Mouse (Mus musculus) limb, embryonic 14.5 days (tissue): ENCODE measurements around the gene Prrc2b. TPM values are rescaled to one million over a fixed set of nuclear protein-coding genes. Genes with fewer than 3 reads are reported as not detected.

Experiments used
- ATAC-seq: fragments of 200-750 bp; cut with Nextera tagmentation; 2 replicates; pipeline ENCODE4 v1.8.0; 2017; ENCODE audit warnings: low read depth, moderate number of reproducible peaks, moderate TSS enrichment; ENCODE audit not compliant: low FRiP score
- DNase-seq: peaks from one replicate; pipeline ENCODE4 v3.0.0-alpha.2; 2015; ENCODE audit warnings: low spot score
- H3K27ac ChIP-seq: fragments of 300-500 bp; sonication (generic); replicated peaks from 2 replicates; pipeline ENCODE4 v1.5.1; 2014; ENCODE audit warnings: low read depth, mild to moderate bottlenecking, low read length, moderate library complexity, mixed read lengths
- H3K27me3 ChIP-seq: fragments of 300-500 bp; sonication (generic); 2 replicates; pipeline ENCODE4 v1.6.1; 2014; ENCODE audit warnings: low read length, mixed read lengths; ENCODE audit not compliant: control insufficient read depth, insufficient read depth
- H3K36me3 ChIP-seq: fragments of 300-500 bp; sonication (generic); 2 replicates; pipeline ENCODE4 v1.6.1; 2014; ENCODE audit warnings: mild to moderate bottlenecking, low read length, moderate library complexity, mixed read lengths; ENCODE audit not compliant: control insufficient read depth, insufficient read depth
- H3K4me1 ChIP-seq: fragments of 300-500 bp; sonication (generic); 2 replicates; pipeline ENCODE4 v1.6.1; 2014; ENCODE audit warnings: antibody characterized with exemption, low read length, mixed read lengths; ENCODE audit not compliant: control insufficient read depth, insufficient read depth
- H3K4me2 ChIP-seq: fragments of 300-500 bp; sonication (generic); replicated peaks from 2 replicates; pipeline ENCODE4 v1.6.1; 2014; ENCODE audit warnings: low read depth, mild to moderate bottlenecking, low read length, moderate library complexity; ENCODE audit not compliant: severe bottlenecking
- H3K4me3 ChIP-seq: fragments of 300-500 bp; sonication (generic); replicated peaks from 2 replicates; pipeline ENCODE4 v1.5.1; 2014; ENCODE audit warnings: low read length
- H3K9ac ChIP-seq: fragments of 300-500 bp; sonication (generic); 2 replicates; pipeline ENCODE4 v1.6.1; 2014; ENCODE audit warnings: mild to moderate bottlenecking, low read depth, low read length, moderate library complexity; ENCODE audit not compliant: severe bottlenecking
- H3K9me3 ChIP-seq: fragments of 300-500 bp; sonication (generic); 2 replicates; pipeline ENCODE4 v1.6.1; 2016; ENCODE audit warnings: low read length; ENCODE audit not compliant: control insufficient read depth
- POLR2A ChIP-seq: fragments of 200-500 bp; IDR thresholded peaks from 2 replicates; pipeline ENCODE4 v1.8.0; 2012; ENCODE audit warnings: inconsistent platforms, mild to moderate bottlenecking, moderate library complexity, borderline replicate concordance; ENCODE audit not compliant: insufficient read depth, insufficient read length; ENCODE audit errors: extremely low read depth
- WGBS: fragments of 180-500 bp; shearing (Covaris S2); extraction: QIAGEN DNeasy Blood & Tissue Kit; methylation state at CpG from one replicate; pipeline ENCODE4 v1.1.7; 2014; 5-methylcytosine and 5-hydroxymethylcytosine counted together
- polyA plus RNA-seq, 2 experiments: library from polyadenylated mRNA; depleted of rRNA in 1 of 2; stranded (reverse) in 1 of 2; unstranded in 1 of 2; fragments of >200 nt; fragmentation: Nextera tagmentation in 1 of 2; extraction: Ambion mirVana in 1 of 2; gene quantifications; 2 replicates each; pipeline versions ENCODE4 v1.2.1 to v1.2.3; 2012 to 2014

The Prrc2b gene
- polyA plus RNA-seq, 2 experiments, result 74.6 to 78.2 TPM

GRCm38 (mm10) chr2:32105930-32106329 is 45.0 kb upstream of the Prrc2b start:
- Histone ChIP-seq H3K4me3 (no peak overlapping the region), H3K36me3 (no peaks in the 10 kb centered on the region), H3K27ac (no peak overlapping the region), H3K4me1 (no peaks in the 10 kb centered on the region), H3K4me2 (no peak overlapping the region), H3K27me3 (no peaks in the 10 kb centered on the region), H3K9me3 (no peaks in the 10 kb centered on the region), H3K9ac (no peak overlapping the region)
- ATAC-seq (no peak), DNase-seq (no peak)
- WGBS, result 71% methylated on average over 7 of the region's 7 CpGs
- no peak for TF ChIP-seq POLR2A

GRCm38 (mm10) chr2:32111268-32111667 is 39.6 kb upstream of the Prrc2b start:
- DNase-seq (no peak), ATAC-seq (no peak)
- no peaks in the 10 kb centered on the region for H3K27me3 ChIP-seq
- H3K4me2 ChIP-seq, result no peak overlapping the region
- no peaks in the 10 kb centered on the region for H3K36me3 ChIP-seq
- 100% methylated on average over 1 of the region's 1 CpGs for WGBS
- no peaks in the 10 kb centered on the region for H3K4me1 ChIP-seq
- no peak for TF ChIP-seq POLR2A
- no peaks in the 10 kb centered on the region for H3K9me3 ChIP-seq
- no peak overlapping the region for H3K9ac ChIP-seq
- H3K4me3 ChIP-seq, result no peak overlapping the region
- H3K27ac ChIP-seq, result no peak overlapping the region

- H3K9me3 ChIP-seq, result no peaks in the 10 kb centered on the region
- H3K27me3 ChIP-seq, result no peaks in the 10 kb centered on the region
- no peak overlapping the region for H3K4me2 ChIP-seq
- 70% methylated on average over 2 of the region's 2 CpGs for WGBS
- no peaks in the 10 kb centered on the region for H3K36me3 ChIP-seq
- no peak overlapping the region for H3K9ac ChIP-seq
- no peak for TF ChIP-seq POLR2A
- H3K27ac ChIP-seq, result no peak overlapping the region
- no peaks in the 10 kb centered on the region for H3K4me1 ChIP-seq
- no peak for ATAC-seq
- H3K4me3 ChIP-seq, result no peak overlapping the region
- no peak for DNase-seq
These were observed 38.3 kb upstream of the Prrc2b start for GRCm38 (mm10) chr2:32112548-32112947.

- H3K4me3 ChIP-seq, result no peak overlapping the region
- ATAC-seq (no peak), DNase-seq (no peak)
- no peak overlapping the region for H3K27ac ChIP-seq
- 84% methylated on average over 4 of the region's 4 CpGs for WGBS
- no peaks in the 10 kb centered on the region for H3K4me1 ChIP-seq
- no peak overlapping the region for H3K4me2 ChIP-seq
- H3K9me3 ChIP-seq, result no peaks in the 10 kb centered on the region
- no peaks in the 10 kb centered on the region for H3K36me3 ChIP-seq
- no peak for TF ChIP-seq POLR2A
- no peak overlapping the region for H3K9ac ChIP-seq
- no peaks in the 10 kb centered on the region for H3K27me3 ChIP-seq
These were observed 35.0 kb upstream of the Prrc2b start for GRCm38 (mm10) chr2:32115851-32116268.

- no peak overlapping the region for H3K27ac ChIP-seq
- WGBS, result 86% methylated on average over 20 of the region's 20 CpGs
- H3K4me2 ChIP-seq, result no peak overlapping the region
- H3K4me1 ChIP-seq, result no peaks in the 10 kb centered on the region
- H3K9me3 ChIP-seq, result no peaks in the 10 kb centered on the region
- no peak overlapping the region for H3K9ac ChIP-seq
- H3K4me3 ChIP-seq, result no peak overlapping the region
- no peaks in the 10 kb centered on the region for H3K27me3 ChIP-seq
- H3K36me3 ChIP-seq, result no peaks in the 10 kb centered on the region
- no peak for DNase-seq
- no peak for ATAC-seq
- no peak for TF ChIP-seq POLR2A
These were observed 30.8 kb upstream of the Prrc2b start for GRCm38 (mm10) chr2:32119802-32120750.
